Mouse (Mus musculus): ENCODE measurements around the gene Rnf150.

GRCm38 (mm10) chr8:83046912-83047311, 183.8 kb downstream of the Rnf150 start:
- TF ChIP-seq CTCF (IDR thresholded peaks at IDR 0.05; ENCODE audit: control insufficient read depth, insufficient read depth, low read length) (no peak), POLR2A (IDR thresholded peaks at IDR 0.05; ENCODE audit: borderline replicate concordance, control insufficient read depth, low read depth, low read length) (no peak)
